Mouse (Mus musculus) ES-E14 (cell line): ENCODE measurements around the gene Sptssb.

Experiments
- CHD2 ChIP-seq: IDR thresholded peaks from 2 replicates; pipeline ENCODE4 v1.6.1; 2014; ENCODE audit warnings: mild to moderate bottlenecking, low read depth, low read length, inconsistent platforms
- HCFC1 ChIP-seq: IDR thresholded peaks from 2 replicates; pipeline ENCODE4 v1.6.1; 2012; ENCODE audit warnings: low read length, inconsistent platforms, borderline replicate concordance; ENCODE audit not compliant: insufficient read depth
- ZC3H11A ChIP-seq: IDR thresholded peaks from 2 replicates; pipeline ENCODE4 v1.6.1; 2012; ENCODE audit warnings: low read depth, mild to moderate bottlenecking, inconsistent platforms, low read length, borderline replicate concordance
- ZNF384 ChIP-seq: IDR thresholded peaks from 2 replicates; pipeline ENCODE4 v1.6.1; 2012; ENCODE audit warnings: low read depth, low read length, inconsistent platforms

DNA sequence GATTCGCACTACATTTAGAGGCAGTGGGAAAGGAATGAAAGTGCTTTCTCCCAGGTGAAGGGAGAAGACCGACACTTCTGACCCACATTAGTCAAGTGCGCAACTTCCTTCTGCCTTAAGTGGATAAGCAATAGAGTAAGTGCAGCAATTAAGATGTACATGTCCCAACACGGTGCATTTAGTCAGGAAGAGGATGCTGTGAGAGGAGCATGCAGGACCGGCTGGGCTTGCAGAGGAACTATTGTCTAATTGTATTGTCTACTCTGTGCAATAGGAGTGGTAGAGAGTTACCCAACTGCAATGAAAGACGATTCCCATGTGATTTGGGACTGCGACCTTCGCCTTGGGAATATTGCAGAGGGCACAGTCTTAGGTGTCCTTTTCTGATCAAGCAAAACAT lies 30.2 kb downstream of the Sptssb start:
- TF ChIP-seq ZNF384 (no peak), HCFC1 (no peak), ZC3H11A (no peak), CHD2 (no peak)
